Mouse (Mus musculus) forebrain, postnatal 0 days (tissue): Measurements from ENCODE around the gene Camkmt. TPM values are rescaled to one million over a fixed set of nuclear protein-coding genes. Genes with fewer than 3 reads are reported as not detected.

Experiments
- ATAC-seq: fragments of 200-750 bp; cut with Nextera tagmentation; 2 replicates; pipeline ENCODE4 v1.8.0; 2017; ENCODE audit warnings: mild to moderate bottlenecking, moderate library complexity
- DNase-seq: peaks from one replicate; pipeline ENCODE4 v3.0.0-alpha.2; 2015
- H3K27ac ChIP-seq: fragments of 300-500 bp; sonication (generic); 2 replicates; pipeline ENCODE4 v1.5.1; 2014; ENCODE audit warnings: low read depth, mild to moderate bottlenecking, antibody characterized with exemption, low read length, moderate library complexity, mixed read lengths
- H3K27me3 ChIP-seq: fragments of 300-500 bp; sonication (generic); 2 replicates; pipeline ENCODE4 v1.6.1; 2014; ENCODE audit warnings: mild to moderate bottlenecking, low read length, mixed read lengths; ENCODE audit not compliant: insufficient read depth
- H3K36me3 ChIP-seq: fragments of 300-500 bp; sonication (generic); 2 replicates; pipeline ENCODE4 v1.6.1; 2014; ENCODE audit warnings: mild to moderate bottlenecking, moderate library complexity; ENCODE audit not compliant: insufficient read depth
- H3K4me1 ChIP-seq: fragments of 300-500 bp; sonication (generic); 2 replicates; pipeline ENCODE4 v1.6.1; 2014; ENCODE audit warnings: antibody characterized with exemption; ENCODE audit not compliant: insufficient read depth
- H3K4me2 ChIP-seq: fragments of 300-500 bp; sonication (generic); 2 replicates; pipeline ENCODE4 v1.6.1; 2014; ENCODE audit warnings: low read depth, mild to moderate bottlenecking, moderate library complexity
- H3K4me3 ChIP-seq: fragments of 300-500 bp; sonication (generic); 2 replicates; pipeline ENCODE4 v1.5.1; 2014; ENCODE audit warnings: low read depth, low read length, mixed read lengths
- H3K9ac ChIP-seq: fragments of 300-500 bp; sonication (generic); 2 replicates; pipeline ENCODE4 v1.6.1; 2014; ENCODE audit warnings: mild to moderate bottlenecking
- H3K9me3 ChIP-seq: fragments of 300-500 bp; sonication (generic); 2 replicates; pipeline ENCODE4 v1.6.1; 2016; ENCODE audit warnings: low read length
- CTCF ChIP-seq: sonication (generic); IDR thresholded peaks from 2 replicates; pipeline ENCODE4 v1.5.1; 2016; ENCODE audit warnings: antibody characterized with exemption, control low read depth, low read depth
- WGBS: fragments of 180-500 bp; shearing (Covaris S2); extraction: QIAGEN DNeasy Blood & Tissue Kit; methylation state at CpG from one replicate; pipeline ENCODE4 v1.1.7; 2014; 5-methylcytosine and 5-hydroxymethylcytosine counted together
- polyA plus RNA-seq: library from polyadenylated mRNA; unstranded; fragments of >200 nt; fragmentation: Nextera tagmentation; extraction: Ambion mirVana; gene quantifications from 2 replicates; pipeline ENCODE4 v1.2.1, GENCODE M21; 2015
- total RNA-seq: library from RNA; depleted of rRNA; stranded (reverse); fragments of >200 nt; gene quantifications from 2 replicates; pipeline ENCODE4 v1.2.3, GENCODE M21; 2014

The Camkmt gene
- total and polyA plus RNA-seq, 2 experiments from 2014 or later, result 14.3 to 16.4 TPM

GRCm38 (mm10) chr17:85473217-85473616 lies 382.9 kb downstream of the Camkmt start:
- Histone ChIP-seq H3K4me1 (no peaks in the 10 kb centered on the region), H3K4me2 (no peak overlapping the region; the same call in 1 of the 2 replicates), H3K4me3 (no peak overlapping the region), H3K9ac (no peak overlapping the region), H3K27ac (no peak overlapping the region), H3K36me3 (no peaks in the 10 kb centered on the region), H3K9me3 (no peaks in the 10 kb centered on the region), H3K27me3 (peaks cover 33% of the 10 kb centered on the region)
- DNase-seq (no peak), ATAC-seq (peak; percentile 56; the same call in 1 of the 2 replicates)
- no peak for TF ChIP-seq CTCF
- WGBS, result 4% methylated on average over 16 of the region's 16 CpGs

- H3K9me3 ChIP-seq, result no peaks in the 10 kb centered on the region
- no peaks in the 10 kb centered on the region for H3K4me1 ChIP-seq
- H3K27me3 ChIP-seq, result peaks cover 33% of the 10 kb centered on the region
- 8% methylated on average over 8 of the region's 8 CpGs for WGBS
- no peak overlapping the region for H3K4me2 ChIP-seq
- H3K36me3 ChIP-seq, result no peaks in the 10 kb centered on the region
- H3K27ac ChIP-seq, result no peak overlapping the region
- no peak for TF ChIP-seq CTCF
- DNase-seq (no peak), ATAC-seq (no peak)
- H3K9ac ChIP-seq, result no peak overlapping the region
- no peak overlapping the region for H3K4me3 ChIP-seq
These were observed 383.5 kb downstream of the Camkmt start for GRCm38 (mm10) chr17:85473881-85474280.

- no peak overlapping the region for H3K27ac ChIP-seq
- peaks cover 16% of the 10 kb centered on the region for H3K27me3 ChIP-seq
- DNase-seq (no peak), ATAC-seq (no peak)
- H3K9me3 ChIP-seq, result no peaks in the 10 kb centered on the region
- peaks cover 9% of the 10 kb centered on the region for H3K4me1 ChIP-seq
- no peak for TF ChIP-seq CTCF
- no peak overlapping the region for H3K4me3 ChIP-seq
- WGBS, result 90% methylated on average over 8 of the region's 8 CpGs
- H3K4me2 ChIP-seq, result no peak overlapping the region
- no peaks in the 10 kb centered on the region for H3K36me3 ChIP-seq
- no peak overlapping the region for H3K9ac ChIP-seq
These were observed 390.9 kb downstream of the Camkmt start for GRCm38 (mm10) chr17:85481241-85481640.

GRCm38 (mm10) chr17:85483086-85483485 lies 392.7 kb downstream of the Camkmt start:
- Histone ChIP-seq H3K9me3 (no peaks in the 10 kb centered on the region), H3K4me3 (no peak overlapping the region), H3K4me2 (no peak overlapping the region), H3K4me1 (peaks cover 9% of the 10 kb centered on the region), H3K27ac (no peak overlapping the region), H3K27me3 (peaks cover 32% of the 10 kb centered on the region), H3K9ac (no peak overlapping the region), H3K36me3 (no peaks in the 10 kb centered on the region)
- TF ChIP-seq CTCF, result no peak
- DNase-seq, result no peak
- no peak for ATAC-seq
- 96% methylated on average over 5 of the region's 5 CpGs for WGBS

GRCm38 (mm10) chr17:85484015-85484414 lies 393.7 kb downstream of the Camkmt start:
- TF ChIP-seq CTCF, result no peak
- ATAC-seq, result no peak
- no peak overlapping the region for H3K9ac ChIP-seq
- H3K27ac ChIP-seq, result no peak overlapping the region
- no peaks in the 10 kb centered on the region for H3K9me3 ChIP-seq
- H3K36me3 ChIP-seq, result no peaks in the 10 kb centered on the region
- peaks cover 41% of the 10 kb centered on the region for H3K27me3 ChIP-seq
- no peak for DNase-seq
- no peak overlapping the region for H3K4me3 ChIP-seq
- WGBS, result 70% methylated on average over 8 of the region's 8 CpGs
- H3K4me1 ChIP-seq, result peaks cover 9% of the 10 kb centered on the region
- H3K4me2 ChIP-seq, result no peak overlapping the region

- Histone ChIP-seq H3K4me3 (no peak overlapping the region), H3K9ac (no peak overlapping the region), H3K27me3 (peaks cover 46% of the 10 kb centered on the region), H3K9me3 (no peaks in the 10 kb centered on the region), H3K36me3 (no peaks in the 10 kb centered on the region), H3K4me1 (peaks cover 9% of the 10 kb centered on the region), H3K27ac (no peak overlapping the region), H3K4me2 (no peak overlapping the region; the same call in 1 of the 2 replicates)
- TF ChIP-seq CTCF, result no peak
- ATAC-seq, result no peak
- 54% methylated on average over 5 of the region's 5 CpGs for whole genome bisulfite sequencing
- DNase-seq, result no peak
These were observed 394.2 kb downstream of the Camkmt start for GRCm38 (mm10) chr17:85484526-85484925.

- Histone ChIP-seq H3K27me3 (peaks cover 51% of the 10 kb centered on the region), H3K36me3 (no peaks in the 10 kb centered on the region), H3K4me1 (peaks cover 9% of the 10 kb centered on the region), H3K4me3 (peak overlapping the region; percentile 31), H3K27ac (no peak overlapping the region), H3K9ac (peak overlapping the region; percentile 43; the same call in 1 of the 2 replicates), H3K9me3 (no peaks in the 10 kb centered on the region), H3K4me2 (peak overlapping the region; percentile 52)
- DNase-seq (no peak), ATAC-seq (peak; percentile 71; the same call in 1 of the 2 replicates)
- 2% methylated on average over 30 of the region's 30 CpGs for WGBS
- no peak for TF ChIP-seq CTCF
These were observed 395.0 kb downstream of the Camkmt start for GRCm38 (mm10) chr17:85485065-85485945.
